Mouse (Mus musculus): Measurements from ENCODE around the gene Tigit. TPM values are rescaled to one million over a fixed set of nuclear protein-coding genes. Genes with fewer than 3 reads are reported as not detected.
A peak's percentile ranks its signal among the peaks of the same experiment; 100 is the strongest.

Gene Tigit
- polyA plus RNA-seq, 1 experiment from 2014 or later: 0.21 TPM

- H3K4me1 ChIP-seq (ENCODE audit: control insufficient read depth, insufficient read depth, low read length): 0 out of 2 replicates have a peak, but pooled peaks cover 3% of the 10 kb centered on the region
- H3K9me3 ChIP-seq (replicated peaks; ENCODE audit: control insufficient read depth, low read length): no peaks in the 10 kb centered on the region
- no peaks in the 10 kb centered on the region for H3K27me3 ChIP-seq (ENCODE audit: control insufficient read depth, insufficient read depth, low read length)
- H3K36me3 ChIP-seq (ENCODE audit: control insufficient read depth, insufficient read depth): no peaks in the 10 kb centered on the region
- no peak overlapping the region for H3K4me2 ChIP-seq (ENCODE audit: low read depth, low read length)
- no peak overlapping the region for H3K27ac ChIP-seq (ENCODE audit: low read length)
- no peak for ATAC-seq (replicated peaks; ENCODE audit: extremely low read depth, insufficient read depth, low FRiP score)
- H3K4me3 ChIP-seq (ENCODE audit: low read length): no peak overlapping the region
- no peak overlapping the region for H3K9ac ChIP-seq (ENCODE audit: low read length)
- 90% methylated on average over 7 of the region's 7 CpGs for WGBS
Measured at GRCm38 (mm10) chr16:43634037-43634436, 29.9 kb downstream of the Tigit start.

GRCm38 (mm10) chr16:43631758-43632157 is 32.2 kb downstream of the Tigit start:
- Histone ChIP-seq H3K9ac (ENCODE audit: low read length) (no peak overlapping the region), H3K36me3 (ENCODE audit: control insufficient read depth, insufficient read depth) (no peaks in the 10 kb centered on the region), H3K4me1 (ENCODE audit: control insufficient read depth, insufficient read depth, low read length) (no peaks in the 10 kb centered on the region), H3K4me3 (ENCODE audit: low read length) (no peak overlapping the region), H3K27me3 (ENCODE audit: control insufficient read depth, insufficient read depth, low read length) (no peaks in the 10 kb centered on the region), H3K27ac (ENCODE audit: low read length) (no peak overlapping the region), H3K9me3 (replicated peaks; ENCODE audit: control insufficient read depth, low read length) (no peaks in the 10 kb centered on the region), H3K4me2 (ENCODE audit: low read depth, low read length) (no peak overlapping the region)
- WGBS: 55% methylated on average over 2 of the region's 2 CpGs
- no peak for ATAC-seq (replicated peaks; ENCODE audit: extremely low read depth, insufficient read depth, low FRiP score)

GRCm38 (mm10) chr16:43628662-43629061 is 35.3 kb downstream of the Tigit start:
- H3K9ac ChIP-seq (ENCODE audit: low read length): no peak overlapping the region
- WGBS: 80% methylated on average over 5 of the region's 5 CpGs
- peaks cover 7% of the 10 kb centered on the region for H3K4me1 ChIP-seq (ENCODE audit: control insufficient read depth, insufficient read depth, low read length)
- H3K27me3 ChIP-seq (ENCODE audit: control insufficient read depth, insufficient read depth, low read length): no peaks in the 10 kb centered on the region
- no peaks in the 10 kb centered on the region for H3K36me3 ChIP-seq (ENCODE audit: control insufficient read depth, insufficient read depth)
- no peak overlapping the region for H3K4me3 ChIP-seq (ENCODE audit: low read length)
- no peak overlapping the region for H3K27ac ChIP-seq (ENCODE audit: low read length)
- H3K9me3 ChIP-seq (replicated peaks; ENCODE audit: control insufficient read depth, low read length): no peaks in the 10 kb centered on the region
- no peak overlapping the region for H3K4me2 ChIP-seq (ENCODE audit: low read depth, low read length)
- no peak for ATAC-seq (replicated peaks; ENCODE audit: extremely low read depth, insufficient read depth, low FRiP score)

- no peak overlapping the region for H3K4me3 ChIP-seq (ENCODE audit: low read length)
- no peaks in the 10 kb centered on the region for H3K36me3 ChIP-seq (ENCODE audit: control insufficient read depth, insufficient read depth)
- WGBS: 88% methylated on average over 5 of the region's 5 CpGs
- no peak overlapping the region for H3K9ac ChIP-seq (ENCODE audit: low read length)
- ATAC-seq (replicated peaks; ENCODE audit: extremely low read depth, insufficient read depth, low FRiP score): no peak
- H3K27me3 ChIP-seq (ENCODE audit: control insufficient read depth, insufficient read depth, low read length): no peaks in the 10 kb centered on the region
- H3K9me3 ChIP-seq (replicated peaks; ENCODE audit: control insufficient read depth, low read length): no peaks in the 10 kb centered on the region
- peaks cover 10% of the 10 kb centered on the region for H3K4me1 ChIP-seq (ENCODE audit: control insufficient read depth, insufficient read depth, low read length)
- H3K4me2 ChIP-seq (ENCODE audit: low read depth, low read length): no peak overlapping the region
- no peak overlapping the region for H3K27ac ChIP-seq (ENCODE audit: low read length)
Measured at GRCm38 (mm10) chr16:43625956-43626355, 38.0 kb downstream of the Tigit start.

- H3K27ac ChIP-seq (ENCODE audit: low read length): no peak overlapping the region; the same call in 1 of the 2 replicates
- no peak for ATAC-seq (replicated peaks; ENCODE audit: extremely low read depth, insufficient read depth, low FRiP score)
- peaks cover 12% of the 10 kb centered on the region for H3K4me1 ChIP-seq (ENCODE audit: control insufficient read depth, insufficient read depth, low read length)
- no peaks in the 10 kb centered on the region for H3K9me3 ChIP-seq (replicated peaks; ENCODE audit: control insufficient read depth, low read length)
- H3K9ac ChIP-seq (ENCODE audit: low read length): no peak overlapping the region
- H3K4me3 ChIP-seq (ENCODE audit: low read length): no peak overlapping the region
- H3K36me3 ChIP-seq (ENCODE audit: control insufficient read depth, insufficient read depth): no peaks in the 10 kb centered on the region
- H3K27me3 ChIP-seq (ENCODE audit: control insufficient read depth, insufficient read depth, low read length): no peaks in the 10 kb centered on the region
- H3K4me2 ChIP-seq (ENCODE audit: low read depth, low read length): no peak overlapping the region
- WGBS: 64% methylated on average over 2 of the region's 2 CpGs
Measured at GRCm38 (mm10) chr16:43625289-43625688, 38.7 kb downstream of the Tigit start.

GRCm38 (mm10) chr16:43624876-43625275 is 39.1 kb downstream of the Tigit start:
- Histone ChIP-seq H3K36me3 (ENCODE audit: control insufficient read depth, insufficient read depth) (no peaks in the 10 kb centered on the region), H3K4me1 (ENCODE audit: control insufficient read depth, insufficient read depth, low read length) (peaks cover 13% of the 10 kb centered on the region), H3K27ac (ENCODE audit: low read length) (no peak overlapping the region), H3K9ac (ENCODE audit: low read length) (no peak overlapping the region), H3K27me3 (ENCODE audit: control insufficient read depth, insufficient read depth, low read length) (no peaks in the 10 kb centered on the region), H3K9me3 (replicated peaks; ENCODE audit: control insufficient read depth, low read length) (no peaks in the 10 kb centered on the region), H3K4me3 (ENCODE audit: low read length) (no peak overlapping the region), H3K4me2 (ENCODE audit: low read depth, low read length) (no peak overlapping the region)
- 54% methylated on average over 4 of the region's 4 CpGs for WGBS
- no peak for ATAC-seq (replicated peaks; ENCODE audit: extremely low read depth, insufficient read depth, low FRiP score)

- H3K27me3 ChIP-seq (ENCODE audit: control insufficient read depth, insufficient read depth, low read length): no peaks in the 10 kb centered on the region
- no peaks in the 10 kb centered on the region for H3K9me3 ChIP-seq (replicated peaks; ENCODE audit: control insufficient read depth, low read length)
- H3K4me2 ChIP-seq (ENCODE audit: low read depth, low read length): no peak overlapping the region
- peaks cover 4% of the 10 kb centered on the region for H3K36me3 ChIP-seq (ENCODE audit: control insufficient read depth, insufficient read depth)
- H3K27ac ChIP-seq (ENCODE audit: low read length): no peak overlapping the region
- ATAC-seq (replicated peaks; ENCODE audit: extremely low read depth, insufficient read depth, low FRiP score): no peak
- H3K9ac ChIP-seq (ENCODE audit: low read length): no peak overlapping the region
- WGBS: 86% methylated on average over 5 of the region's 5 CpGs
- no peak overlapping the region for H3K4me3 ChIP-seq (ENCODE audit: low read length)
- peaks cover 13% of the 10 kb centered on the region for H3K4me1 ChIP-seq (ENCODE audit: control insufficient read depth, insufficient read depth, low read length)
Measured at GRCm38 (mm10) chr16:43623315-43624000, 40.5 kb downstream of the Tigit start.

GRCm38 (mm10) chr16:43620359-43620758 is 43.6 kb downstream of the Tigit start:
- no peak for ATAC-seq (replicated peaks; ENCODE audit: extremely low read depth, insufficient read depth, low FRiP score)
- Histone ChIP-seq H3K9me3 (replicated peaks; ENCODE audit: control insufficient read depth, low read length) (no peaks in the 10 kb centered on the region), H3K4me2 (ENCODE audit: low read depth, low read length) (no peak overlapping the region), H3K27me3 (ENCODE audit: control insufficient read depth, insufficient read depth, low read length) (no peaks in the 10 kb centered on the region), H3K27ac (ENCODE audit: low read length) (no peak overlapping the region), H3K36me3 (ENCODE audit: control insufficient read depth, insufficient read depth) (peaks cover 5% of the 10 kb centered on the region), H3K4me3 (ENCODE audit: low read length) (no peak overlapping the region), H3K9ac (ENCODE audit: low read length) (no peak overlapping the region), H3K4me1 (ENCODE audit: control insufficient read depth, insufficient read depth, low read length) (peaks cover 24% of the 10 kb centered on the region)
- 29% methylated on average over 2 of the region's 2 CpGs for WGBS

- WGBS: 52% methylated on average over 6 of the region's 6 CpGs
- Histone ChIP-seq H3K36me3 (ENCODE audit: control insufficient read depth, insufficient read depth) (peaks cover 5% of the 10 kb centered on the region), H3K27ac (ENCODE audit: low read length) (no peak overlapping the region), H3K4me3 (ENCODE audit: low read length) (no peak overlapping the region), H3K4me1 (ENCODE audit: control insufficient read depth, insufficient read depth, low read length) (peaks cover 26% of the 10 kb centered on the region), H3K9ac (ENCODE audit: low read length) (no peak overlapping the region), H3K4me2 (ENCODE audit: low read depth, low read length) (no peak overlapping the region), H3K27me3 (ENCODE audit: control insufficient read depth, insufficient read depth, low read length) (no peaks in the 10 kb centered on the region), H3K9me3 (replicated peaks; ENCODE audit: control insufficient read depth, low read length) (no peaks in the 10 kb centered on the region)
- ATAC-seq (replicated peaks; ENCODE audit: extremely low read depth, insufficient read depth, low FRiP score): peak; percentile 23; the same call in 1 of the 2 replicates
Measured at GRCm38 (mm10) chr16:43619277-43619676, 44.7 kb downstream of the Tigit start.

Measured in heart, embryonic 16.5 days (tissue).